Mouse (Mus musculus): ENCODE results near the gene Grin2d. TPM values are rescaled to one million over a fixed set of nuclear protein-coding genes. Genes with fewer than 3 reads are reported as not detected.
"Not testable (repeated sequence)": the region's sequence is repeated elsewhere in the genome, so short reads cannot be mapped to it uniquely, and the experiment has no call there.

Grin2d gene
- polyA plus RNA-seq, 1 experiment from 2014 or later: 0.66 TPM

- 74% methylated on average over 12 of the region's 12 CpGs for WGBS
- Histone ChIP-seq H3K36me3 (ENCODE audit: control insufficient read depth, insufficient read depth) (peaks cover 7% of the 10 kb centered on the region; the same call in 1 of the 2 replicates), H3K27me3 (replicated peaks; ENCODE audit: control insufficient read depth, insufficient read depth, low read length) (no peaks in the 10 kb centered on the region), H3K9me3 (ENCODE audit: control insufficient read depth) (no peaks in the 10 kb centered on the region), H3K4me2 (replicated peaks; ENCODE audit: low read depth) (no peak overlapping the region), H3K4me1 (replicated peaks; ENCODE audit: control insufficient read depth, insufficient read depth, low read length) (no peaks in the 10 kb centered on the region), H3K9ac (ENCODE audit: low read depth, low read length) (no peak overlapping the region), H3K4me3 (ENCODE audit: low read depth, low read length) (no peak overlapping the region), H3K27ac (ENCODE audit: low read depth, low read length) (no peak overlapping the region)
- no peak for ATAC-seq
- no peak for TF ChIP-seq CTCF (IDR thresholded peaks at IDR 0.05; ENCODE audit: low read depth)
Measured at GRCm38 (mm10) chr7:45902481-45903002, 24.4 kb upstream of the Grin2d start.

- no peak for TF ChIP-seq CTCF (IDR thresholded peaks at IDR 0.05; ENCODE audit: low read depth)
- Histone ChIP-seq H3K4me1 (replicated peaks; ENCODE audit: control insufficient read depth, insufficient read depth, low read length) (no peaks in the 10 kb centered on the region), H3K4me2 (replicated peaks; ENCODE audit: low read depth) (no peak overlapping the region), H3K27me3 (replicated peaks; ENCODE audit: control insufficient read depth, insufficient read depth, low read length) (no peaks in the 10 kb centered on the region), H3K9me3 (ENCODE audit: control insufficient read depth) (no peaks in the 10 kb centered on the region), H3K36me3 (ENCODE audit: control insufficient read depth, insufficient read depth) (no peaks in the 10 kb centered on the region; the same call in 1 of the 2 replicates), H3K4me3 (ENCODE audit: low read depth, low read length) (no peak overlapping the region), H3K27ac (ENCODE audit: low read depth, low read length) (no peak overlapping the region; the same call in 1 of the 2 replicates), H3K9ac (ENCODE audit: low read depth, low read length) (no peak overlapping the region)
- peak; percentile 65 for ATAC-seq
- 26% methylated on average over 5 of the region's 5 CpGs for WGBS
Measured at GRCm38 (mm10) chr7:45901562-45901961, 23.4 kb upstream of the Grin2d start.

GRCm38 (mm10) chr7:45898125-45898524, 19.9 kb upstream of the Grin2d start:
- 47% methylated on average over 4 of the region's 4 CpGs for WGBS
- H3K9ac ChIP-seq (ENCODE audit: low read depth, low read length); H3K36me3 ChIP-seq (ENCODE audit: control insufficient read depth, insufficient read depth); H3K4me3 ChIP-seq (ENCODE audit: low read depth, low read length); ATAC-seq; H3K27me3 ChIP-seq (replicated peaks; ENCODE audit: control insufficient read depth, insufficient read depth, low read length); H3K9me3 ChIP-seq (ENCODE audit: control insufficient read depth); H3K27ac ChIP-seq (ENCODE audit: low read depth, low read length); H3K4me1 ChIP-seq (replicated peaks; ENCODE audit: control insufficient read depth, insufficient read depth, low read length): not testable (repeated sequence)
- TF ChIP-seq CTCF (IDR thresholded peaks at IDR 0.05; ENCODE audit: low read depth): peak; percentile 66
- H3K4me2 ChIP-seq (replicated peaks; ENCODE audit: low read depth): peak overlapping the region; percentile 64

- H3K4me1 ChIP-seq (replicated peaks; ENCODE audit: control insufficient read depth, insufficient read depth, low read length): no peaks in the 10 kb centered on the region
- ATAC-seq: peak; percentile 71
- peak overlapping the region; percentile 40 for H3K9ac ChIP-seq (ENCODE audit: low read depth, low read length)
- 2% methylated on average over 19 of the region's 19 CpGs for WGBS
- H3K9me3 ChIP-seq (ENCODE audit: control insufficient read depth): no peaks in the 10 kb centered on the region
- peak overlapping the region; percentile 74 for H3K27ac ChIP-seq (ENCODE audit: low read depth, low read length)
- H3K4me3 ChIP-seq (ENCODE audit: low read depth, low read length): peak overlapping the region; percentile 39
- peak overlapping the region; percentile 64 for H3K4me2 ChIP-seq (replicated peaks; ENCODE audit: low read depth)
- H3K36me3 ChIP-seq (ENCODE audit: control insufficient read depth, insufficient read depth): no peaks in the 10 kb centered on the region
- no peaks in the 10 kb centered on the region for H3K27me3 ChIP-seq (replicated peaks; ENCODE audit: control insufficient read depth, insufficient read depth, low read length)
- no peak for TF ChIP-seq CTCF (IDR thresholded peaks at IDR 0.05; ENCODE audit: low read depth)
Measured at GRCm38 (mm10) chr7:45897258-45897757, 19.1 kb upstream of the Grin2d start.

GRCm38 (mm10) chr7:45896517-45897257, 18.5 kb upstream of the Grin2d start, which contains the start of the genes Syngr4 and Tmem143:
Gene Syngr4 (minus strand): TSS chr7:45896714.
Gene Tmem143 (plus strand): TSS chr7:45896941.
- WGBS: 2% methylated on average over 40 of the region's 40 CpGs
- H3K4me2 ChIP-seq (replicated peaks; ENCODE audit: low read depth): peak within 1 kb of the TSS; percentile 64
- H3K27me3 ChIP-seq (replicated peaks; ENCODE audit: control insufficient read depth, insufficient read depth, low read length): no peaks in the 10 kb centered on the region
- H3K4me3 ChIP-seq (ENCODE audit: low read depth, low read length): peak within 1 kb of the TSS; percentile 39
- no peaks in the 10 kb centered on the region for H3K4me1 ChIP-seq (replicated peaks; ENCODE audit: control insufficient read depth, insufficient read depth, low read length)
- no peaks in the 10 kb centered on the region for H3K9me3 ChIP-seq (ENCODE audit: control insufficient read depth)
- H3K9ac ChIP-seq (ENCODE audit: low read depth, low read length): peak within 1 kb of the TSS; percentile 40
- no peak for TF ChIP-seq CTCF (IDR thresholded peaks at IDR 0.05; ENCODE audit: low read depth)
- ATAC-seq: peak; percentile 87
- H3K27ac ChIP-seq (ENCODE audit: low read depth, low read length): peak within 1 kb of the TSS; percentile 74
- H3K36me3 ChIP-seq (ENCODE audit: control insufficient read depth, insufficient read depth): no peaks in the 10 kb centered on the region

GRCm38 (mm10) chr7:45895931-45896516, 17.8 kb upstream of the Grin2d start:
- Histone ChIP-seq H3K4me2 (replicated peaks; ENCODE audit: low read depth) (peak overlapping the region; percentile 64), H3K27me3 (replicated peaks; ENCODE audit: control insufficient read depth, insufficient read depth, low read length) (no peaks in the 10 kb centered on the region), H3K9me3 (ENCODE audit: control insufficient read depth) (no peaks in the 10 kb centered on the region), H3K4me3 (ENCODE audit: low read depth, low read length) (0 out of 2 replicates have a peak overlapping the region, but pooled peaks have one; percentile 39), H3K36me3 (ENCODE audit: control insufficient read depth, insufficient read depth) (no peaks in the 10 kb centered on the region), H3K27ac (ENCODE audit: low read depth, low read length) (no peak overlapping the region), H3K9ac (ENCODE audit: low read depth, low read length) (no peak overlapping the region), H3K4me1 (replicated peaks; ENCODE audit: control insufficient read depth, insufficient read depth, low read length) (no peaks in the 10 kb centered on the region)
- no peak for ATAC-seq
- no peak for TF ChIP-seq CTCF (IDR thresholded peaks at IDR 0.05; ENCODE audit: low read depth)
- WGBS: 75% methylated on average over 6 of the region's 6 CpGs
